Mouse (Mus musculus) heart, postnatal 0 days (tissue): Measurements from ENCODE around the gene Sorbs2. TPM values are rescaled to one million over a fixed set of nuclear protein-coding genes. Genes with fewer than 3 reads are reported as not detected.

Source experiments
- ATAC-seq: fragments of 200-750 bp; cut with Nextera tagmentation; 2 replicates; pipeline ENCODE4 v1.8.0; 2017; ENCODE audit warnings: low read depth, moderate number of reproducible peaks, moderate library complexity; ENCODE audit not compliant: insufficient read depth
- DNase-seq: peaks from one replicate; pipeline ENCODE4 v3.0.0-alpha.2; 2016; ENCODE audit warnings: low spot score
- H3K27ac ChIP-seq: fragments of 300-500 bp; sonication (generic); 2 replicates; pipeline ENCODE4 v1.5.1; 2014; ENCODE audit warnings: low read depth, mild to moderate bottlenecking
- H3K27me3 ChIP-seq: fragments of 300-500 bp; sonication (generic); 2 replicates; pipeline ENCODE4 v1.6.1; 2014; ENCODE audit warnings: low read length, mixed read lengths; ENCODE audit not compliant: control insufficient read depth, insufficient read depth
- H3K36me3 ChIP-seq: fragments of 300-500 bp; sonication (generic); replicated peaks from 2 replicates; pipeline ENCODE4 v1.6.1; 2014; ENCODE audit warnings: low read length, mixed read lengths; ENCODE audit not compliant: control insufficient read depth, insufficient read depth
- H3K4me1 ChIP-seq: fragments of 300-500 bp; sonication (generic); 2 replicates; pipeline ENCODE4 v1.6.1; 2014; ENCODE audit warnings: antibody characterized with exemption; ENCODE audit not compliant: control insufficient read depth, insufficient read depth
- H3K4me2 ChIP-seq: fragments of 300-500 bp; sonication (generic); 2 replicates; pipeline ENCODE4 v1.6.1; 2014; ENCODE audit warnings: low read depth, mild to moderate bottlenecking, low read length, moderate library complexity
- H3K4me3 ChIP-seq: fragments of 300-500 bp; sonication (generic); 2 replicates; pipeline ENCODE4 v1.5.1; 2014; ENCODE audit warnings: low read depth, low read length
- H3K9ac ChIP-seq: fragments of 300-500 bp; sonication (generic); replicated peaks from 2 replicates; pipeline ENCODE4 v1.6.1; 2014; ENCODE audit warnings: low read depth, low read length, mixed read lengths
- H3K9me3 ChIP-seq: fragments of 300-500 bp; sonication (generic); replicated peaks from 2 replicates; pipeline ENCODE4 v1.6.1; 2016; ENCODE audit warnings: low read length; ENCODE audit not compliant: control insufficient read depth
- CTCF ChIP-seq: IDR thresholded peaks from 2 replicates; pipeline ENCODE4 v1.5.1; 2016; ENCODE audit warnings: antibody characterized with exemption, control low read depth, low read depth
- EP300 ChIP-seq: IDR thresholded peaks from 2 replicates; pipeline ENCODE4 v1.6.1; 2016; ENCODE audit warnings: antibody characterized with exemption, low read depth
- WGBS: fragments of 180-500 bp; shearing (Covaris S2); extraction: QIAGEN DNeasy Blood & Tissue Kit; methylation state at CpG from one replicate; pipeline ENCODE4 v1.1.7; 2014; 5-methylcytosine and 5-hydroxymethylcytosine counted together
- polyA plus RNA-seq: library from polyadenylated mRNA; unstranded; fragments of >200 nt; fragmentation: Nextera tagmentation; extraction: Ambion mirVana; gene quantifications from 2 replicates; pipeline ENCODE4 v1.2.1, GENCODE M21; 2015
- total RNA-seq: library from RNA; depleted of rRNA; stranded (reverse); fragments of >200 nt; gene quantifications from 2 replicates; pipeline ENCODE4 v1.2.3, GENCODE M21; 2014; ENCODE audit warnings: low replicate concordance

Gene Sorbs2
- total and polyA plus RNA-seq, 2 experiments from 2014 or later = 228 to 385 TPM

DNA sequence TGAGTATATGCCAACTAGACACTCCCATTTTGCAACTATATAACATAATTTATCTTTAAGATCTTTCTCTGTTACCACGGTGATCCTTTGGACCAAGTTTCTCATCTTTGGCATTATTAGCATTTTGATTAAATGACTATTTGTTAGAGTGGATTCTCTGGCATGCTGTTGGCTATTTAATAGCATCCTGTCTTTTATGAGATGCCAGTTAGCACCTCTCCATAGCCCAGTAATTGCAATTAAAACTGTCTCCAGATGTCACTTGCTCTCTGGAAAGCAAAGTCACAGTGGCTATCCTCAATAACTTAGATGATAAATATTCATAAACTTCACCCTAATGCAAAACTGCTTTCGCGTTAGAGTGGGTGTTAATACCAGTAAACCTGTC lies 170.3 kb downstream of the Sorbs2 start:
- Histone ChIP-seq H3K4me1 (peaks cover 27% of the 10 kb centered on the region), H3K4me3 (no peak overlapping the region), H3K9ac (no peak overlapping the region), H3K27me3 (no peaks in the 10 kb centered on the region), H3K27ac (no peak overlapping the region), H3K36me3 (peaks cover 25% of the 10 kb centered on the region), H3K4me2 (no peak overlapping the region), H3K9me3 (no peaks in the 10 kb centered on the region)
- DNase-seq = no peak
- TF ChIP-seq EP300 = no peak
- no peak for TF ChIP-seq CTCF
- WGBS = 88% methylated on average over 3 of the region's 3 CpGs
- ATAC-seq = no peak

DNA sequence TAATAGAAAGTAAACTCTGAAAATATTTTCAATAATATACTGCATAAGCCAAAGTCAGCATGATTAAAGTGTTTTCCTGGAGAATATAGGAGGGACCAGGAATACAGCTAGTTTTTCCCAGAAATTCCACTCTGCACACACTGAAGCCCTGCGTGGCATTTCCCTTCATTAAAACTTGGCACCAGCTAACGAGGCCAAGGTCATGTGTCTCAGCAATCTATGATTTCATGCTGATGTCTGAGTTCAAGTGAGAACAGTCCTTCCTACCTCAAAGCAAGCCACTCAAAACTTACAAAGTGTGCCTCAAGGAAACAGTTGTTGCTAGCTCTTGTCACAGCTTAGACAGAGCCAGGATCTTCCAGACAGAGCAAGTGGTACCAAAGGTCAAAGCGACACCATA lies 173.6 kb downstream of the Sorbs2 start:
- no peaks in the 10 kb centered on the region for H3K9me3 ChIP-seq
- H3K27me3 ChIP-seq = no peaks in the 10 kb centered on the region
- peak; percentile 20; the same call in 1 of the 2 replicates for ATAC-seq
- WGBS = 30% methylated on average over 3 of the region's 3 CpGs
- TF ChIP-seq EP300 = no peak
- TF ChIP-seq CTCF = no peak
- H3K4me1 ChIP-seq = peaks cover 13% of the 10 kb centered on the region
- H3K9ac ChIP-seq = no peak overlapping the region
- H3K36me3 ChIP-seq = peaks cover 27% of the 10 kb centered on the region
- H3K27ac ChIP-seq = peak overlapping the region; percentile 22; the same call in 1 of the 2 replicates
- H3K4me2 ChIP-seq = no peak overlapping the region
- DNase-seq = no peak
- H3K4me3 ChIP-seq = no peak overlapping the region

DNA sequence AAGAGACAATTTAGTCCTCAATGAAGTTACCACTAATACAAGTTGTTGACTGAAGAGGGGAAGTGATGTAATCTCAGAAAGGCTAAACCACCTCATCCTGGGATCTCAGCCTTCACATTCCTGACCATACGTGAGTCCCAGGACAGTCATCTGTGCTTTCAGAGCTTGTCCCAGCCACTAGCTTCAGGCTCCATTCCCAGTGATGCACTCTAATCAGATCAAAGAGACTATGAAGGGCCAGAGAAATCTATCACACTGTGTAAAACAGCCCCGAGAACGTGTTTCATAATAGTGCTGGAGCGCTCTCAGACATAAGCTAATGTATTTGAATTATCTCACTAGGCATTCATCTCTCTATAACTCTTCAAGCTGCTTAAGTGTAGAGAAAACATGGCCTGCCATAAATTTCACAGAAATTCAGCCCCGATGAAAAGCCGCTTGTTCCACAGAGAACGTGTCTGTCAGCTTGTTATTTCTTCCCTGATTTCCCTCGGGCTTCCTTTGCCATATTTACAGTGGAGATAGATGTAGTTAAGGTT lies 175.3 kb downstream of the Sorbs2 start:
- H3K9ac ChIP-seq = no peak overlapping the region
- peaks cover 13% of the 10 kb centered on the region for H3K4me1 ChIP-seq
- TF ChIP-seq EP300 (no peak), CTCF (no peak)
- H3K36me3 ChIP-seq = peaks cover 27% of the 10 kb centered on the region
- no peak overlapping the region for H3K4me3 ChIP-seq
- no peak for ATAC-seq
- H3K9me3 ChIP-seq = no peaks in the 10 kb centered on the region
- DNase-seq = no peak
- no peak overlapping the region for H3K27ac ChIP-seq
- no peak overlapping the region for H3K4me2 ChIP-seq
- no peaks in the 10 kb centered on the region for H3K27me3 ChIP-seq
- 68% methylated on average over 8 of the region's 8 CpGs for WGBS

DNA sequence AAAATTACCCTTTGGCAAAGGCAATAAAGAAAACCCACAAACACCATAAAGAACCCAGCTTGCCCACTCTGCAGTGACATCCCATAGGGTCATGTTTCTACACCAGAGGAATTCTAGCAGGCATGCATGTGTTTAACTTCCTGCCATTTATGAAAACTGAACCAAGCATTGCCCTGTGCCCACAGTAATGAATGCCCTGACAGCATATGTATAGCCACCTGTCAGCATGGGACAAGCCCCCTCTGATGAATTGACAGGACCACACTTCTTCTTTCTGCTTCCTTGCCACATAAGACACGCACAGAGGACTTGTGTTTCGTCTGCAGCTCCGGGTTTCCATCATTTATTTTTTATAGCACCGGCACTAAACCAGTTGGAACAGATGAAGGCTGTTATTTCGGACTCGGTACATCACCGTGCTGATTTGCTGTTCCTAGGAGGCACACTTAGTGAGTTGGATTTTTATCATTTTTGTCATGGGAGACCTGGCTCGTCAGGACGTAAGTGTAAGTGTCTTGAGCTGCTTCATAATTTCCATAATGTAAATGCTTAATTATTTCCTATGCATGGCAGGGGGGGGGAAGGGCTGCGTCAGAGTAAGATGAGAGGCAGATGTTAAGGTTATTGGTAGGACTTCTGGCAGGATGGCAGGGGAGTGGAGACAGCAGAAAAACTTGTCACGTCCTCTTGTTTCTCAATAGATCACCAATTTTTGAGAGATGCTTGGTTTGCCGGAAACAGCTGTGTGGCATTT lies 180.5 kb downstream of the Sorbs2 start:
- 0 out of 2 replicates have a peak overlapping the region, but pooled peaks have one; percentile 1 for H3K27ac ChIP-seq
- no peaks in the 10 kb centered on the region for H3K27me3 ChIP-seq
- H3K9me3 ChIP-seq = no peaks in the 10 kb centered on the region
- DNase-seq = no peak
- peaks cover 16% of the 10 kb centered on the region; the same call in 1 of the 2 replicates for H3K4me1 ChIP-seq
- 55% methylated on average over 12 of the region's 12 CpGs for WGBS
- ATAC-seq = no peak
- no peak overlapping the region for H3K4me2 ChIP-seq
- peaks cover 8% of the 10 kb centered on the region for H3K36me3 ChIP-seq
- TF ChIP-seq EP300 (no peak), CTCF (no peak)
- no peak overlapping the region for H3K9ac ChIP-seq
- no peak overlapping the region for H3K4me3 ChIP-seq

DNA sequence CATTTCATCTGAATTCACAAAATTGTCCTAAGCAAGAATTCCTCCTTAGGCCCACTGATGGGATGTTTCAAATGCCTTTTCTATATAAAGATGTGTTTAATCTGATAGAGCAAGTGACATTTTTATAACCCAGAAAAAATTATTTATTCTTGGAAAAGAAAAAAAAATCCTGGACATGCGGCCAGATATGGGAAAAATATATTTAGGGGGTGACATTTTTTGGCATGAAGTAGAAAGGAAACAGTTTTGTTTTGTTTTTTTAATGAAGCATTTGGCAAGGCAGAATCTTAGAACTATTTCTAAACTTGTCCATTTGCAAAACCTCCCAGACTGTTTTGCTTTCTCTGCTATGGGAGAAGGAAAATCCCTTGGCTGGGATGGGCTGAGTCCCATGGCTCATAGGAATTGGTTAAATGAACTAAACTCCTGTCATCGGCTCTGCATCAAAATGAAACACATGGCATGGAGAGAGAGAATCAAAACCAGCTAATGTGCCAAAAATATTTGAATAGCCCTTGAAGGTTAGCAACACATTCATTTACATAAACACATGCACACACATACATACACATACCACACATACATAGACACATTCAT lies 182.1 kb downstream of the Sorbs2 start:
- H3K9me3 ChIP-seq = no peaks in the 10 kb centered on the region
- TF ChIP-seq EP300 (0 out of 2 replicates have a peak, but pooled peaks have one; percentile 34), CTCF (no peak)
- no peak overlapping the region for H3K4me3 ChIP-seq
- ATAC-seq (no peak), DNase-seq (no peak)
- no peaks in the 10 kb centered on the region for H3K27me3 ChIP-seq
- no peak overlapping the region for H3K4me2 ChIP-seq
- WGBS = 41% methylated on average over 2 of the region's 2 CpGs
- no peak overlapping the region for H3K9ac ChIP-seq
- peaks cover 25% of the 10 kb centered on the region for H3K4me1 ChIP-seq
- peak overlapping the region; percentile 31; the same call in 1 of the 2 replicates for H3K27ac ChIP-seq
- H3K36me3 ChIP-seq = peaks cover 13% of the 10 kb centered on the region
